In the genomic region with DNA sequence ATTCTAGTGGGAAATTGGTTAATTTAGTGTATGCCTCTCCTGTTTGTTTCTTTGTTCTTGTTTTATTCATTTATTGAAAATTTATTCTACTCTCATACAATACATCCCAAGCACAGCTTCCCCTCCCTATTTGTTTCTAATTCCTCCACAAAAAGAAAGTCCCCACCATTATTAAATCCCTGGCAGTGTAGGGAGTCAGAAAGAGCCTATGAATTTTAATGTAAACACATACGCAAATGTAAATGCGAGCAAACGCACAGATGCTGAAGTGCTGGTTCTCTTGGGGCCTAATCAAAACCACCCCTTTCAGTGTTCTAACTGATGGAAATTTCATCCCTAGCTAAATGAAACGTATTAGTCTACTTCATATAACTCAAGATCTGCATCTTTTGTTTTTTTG, we compare ENCODE assay signal across 27 mouse cellular contexts.
DNase-seq lines count a peak whose midpoint lies in the region; ATAC-seq lines count a peak whose summit lies in the region.
"Had no signal": no experiment of that assay in that cellular context is flagged by ENCODE, and none has a peak within 500 bp of the region (broad histone marks: within the 10 kb centered on the region; RNA-seq: fewer than 3 reads in every experiment).

No protein-coding gene starts in this region.

- 0 out of 2 replicates have a peak, but pooled peaks have one; percentile 26 for ATAC-seq in hindbrain, embryonic 12.5 days (ENCODE audit: low FRiP score)
- ATAC-seq in hindbrain, embryonic 16.5 days: no peak
- peak; percentile 56 for ATAC-seq in midbrain, embryonic 13.5 days
- ATAC-seq in midbrain, embryonic 15.5 days (replicated peaks): peak; percentile 45; the same call in 1 of the 2 replicates
- ATAC-seq: CD4-positive, CD25-positive, alpha-beta regulatory T cell, adult 4 months; forebrain, embryonic 16.5 days; inflammation-experienced regulatory T-cells, adult 6 months had no signal

- no peak for DNase-seq in midbrain, embryonic 10.5 days (ENCODE audit: low spot score)
- DNase-seq in lung, postnatal 10 days: no peak
- DNase-seq: adrenal gland, adult 2 months; adrenal gland, postnatal 14 days; cerebellum, adult 11-12 months; cerebellum, adult 8-10 months; cerebellum, postnatal 10 days; cerebellum, postnatal 36 days; embryo, embryonic 11 days; gastrocnemius, postnatal 10 days; gastrocnemius, postnatal 36 days; heart, adult 2 months; heart, postnatal 14 days; heart, postnatal 4 days had no signal

- H3K9me3 ChIP-seq in hindbrain, embryonic 12.5 days (replicated peaks): no peaks in the 10 kb centered on the region
- H3K9me3 ChIP-seq in hindbrain, embryonic 16.5 days (ENCODE audit: control insufficient read depth, low read length): no peaks in the 10 kb centered on the region
- no peaks in the 10 kb centered on the region for H3K9me3 ChIP-seq in midbrain, embryonic 13.5 days
- no peaks in the 10 kb centered on the region for H3K9me3 ChIP-seq in midbrain, embryonic 10.5 days (replicated peaks)
- H3K9me3 ChIP-seq in midbrain, embryonic 15.5 days: no peaks in the 10 kb centered on the region
- H3K9me3 ChIP-seq: embryonic facial prominence, embryonic 10.5 days; embryonic facial prominence, embryonic 13.5 days; heart, embryonic 10.5 days; heart, embryonic 13.5 days; hindbrain, embryonic 15.5 days had no signal

- no peak overlapping the region for H3K27ac ChIP-seq in hindbrain, embryonic 12.5 days
- H3K27ac ChIP-seq in hindbrain, embryonic 16.5 days (ENCODE audit: low read depth, low read length): no peak overlapping the region
- H3K27ac ChIP-seq in midbrain, embryonic 13.5 days: no peak overlapping the region
- H3K27ac ChIP-seq in midbrain, embryonic 10.5 days (replicated peaks): no peak overlapping the region
- H3K27ac ChIP-seq in midbrain, embryonic 15.5 days: no peak overlapping the region
- H3K27ac ChIP-seq: embryonic facial prominence, embryonic 10.5 days; embryonic facial prominence, embryonic 13.5 days; heart, adult 2 months; heart, embryonic 10.5 days; heart, embryonic 13.5 days; hindbrain, embryonic 15.5 days had no signal

- H3K9ac ChIP-seq in hindbrain, embryonic 12.5 days: no peak overlapping the region
- no peak overlapping the region for H3K9ac ChIP-seq in hindbrain, embryonic 16.5 days (ENCODE audit: low read depth, low read length)
- H3K9ac ChIP-seq in midbrain, embryonic 13.5 days (replicated peaks): no peak overlapping the region
- no peak overlapping the region for H3K9ac ChIP-seq in midbrain, embryonic 15.5 days
- H3K9ac ChIP-seq: embryonic facial prominence, embryonic 13.5 days; heart, embryonic 13.5 days; hindbrain, embryonic 15.5 days had no signal

- no peak overlapping the region for H3K4me2 ChIP-seq in hindbrain, embryonic 12.5 days (replicated peaks)
- no peak overlapping the region for H3K4me2 ChIP-seq in hindbrain, embryonic 16.5 days (ENCODE audit: low read length)
- H3K4me2 ChIP-seq in midbrain, embryonic 13.5 days (replicated peaks): no peak overlapping the region
- H3K4me2 ChIP-seq in midbrain, embryonic 15.5 days: no peak overlapping the region
- H3K4me2 ChIP-seq: embryonic facial prominence, embryonic 13.5 days; heart, embryonic 13.5 days; hindbrain, embryonic 15.5 days had no signal

- WGBS in hindbrain, embryonic 12.5 days: 57% methylated on average over 4 of the region's 4 CpGs
- 49% methylated on average over 4 of the region's 4 CpGs for WGBS in hindbrain, embryonic 16.5 days
- WGBS in midbrain, embryonic 13.5 days: 38% methylated on average over 4 of the region's 4 CpGs
- 82% methylated on average over 4 of the region's 4 CpGs for WGBS in midbrain, embryonic 10.5 days
- 27% methylated on average over 4 of the region's 4 CpGs for WGBS in midbrain, embryonic 15.5 days

- H3K27me3 ChIP-seq in hindbrain, embryonic 12.5 days: no peaks in the 10 kb centered on the region
- H3K27me3 ChIP-seq in hindbrain, embryonic 16.5 days (replicated peaks; ENCODE audit: control insufficient read depth, insufficient read depth, low read length): no peaks in the 10 kb centered on the region
- no peaks in the 10 kb centered on the region for H3K27me3 ChIP-seq in midbrain, embryonic 13.5 days
- no peaks in the 10 kb centered on the region for H3K27me3 ChIP-seq in midbrain, embryonic 10.5 days (ENCODE audit: low read depth, poor library complexity, severe bottlenecking)
- H3K27me3 ChIP-seq in midbrain, embryonic 15.5 days (replicated peaks): no peaks in the 10 kb centered on the region
- H3K27me3 ChIP-seq: embryonic facial prominence, embryonic 13.5 days; heart, embryonic 13.5 days; hindbrain, embryonic 15.5 days had no signal

- no peak overlapping the region for H3K4me3 ChIP-seq in hindbrain, embryonic 12.5 days
- no peak overlapping the region for H3K4me3 ChIP-seq in hindbrain, embryonic 16.5 days (ENCODE audit: low read length)
- H3K4me3 ChIP-seq in midbrain, embryonic 13.5 days (replicated peaks): no peak overlapping the region
- H3K4me3 ChIP-seq in midbrain, embryonic 10.5 days: no peak overlapping the region
- H3K4me3 ChIP-seq in midbrain, embryonic 15.5 days: no peak overlapping the region
- H3K4me3 ChIP-seq: embryonic facial prominence, embryonic 10.5 days; embryonic facial prominence, embryonic 13.5 days; erythroblast, embryonic 14.5 days; heart, adult 2 months; heart, embryonic 10.5 days; heart, embryonic 13.5 days; hindbrain, embryonic 15.5 days had no signal

- no peaks in the 10 kb centered on the region for H3K4me1 ChIP-seq in hindbrain, embryonic 12.5 days
- no peaks in the 10 kb centered on the region for H3K4me1 ChIP-seq in hindbrain, embryonic 16.5 days (ENCODE audit: control insufficient read depth, insufficient read depth, low read depth, low read length)
- no peaks in the 10 kb centered on the region for H3K4me1 ChIP-seq in midbrain, embryonic 13.5 days (replicated peaks)
- no peaks in the 10 kb centered on the region for H3K4me1 ChIP-seq in midbrain, embryonic 10.5 days
- no peaks in the 10 kb centered on the region for H3K4me1 ChIP-seq in midbrain, embryonic 15.5 days
- H3K4me1 ChIP-seq: embryonic facial prominence, embryonic 10.5 days; embryonic facial prominence, embryonic 13.5 days; heart, embryonic 10.5 days; hindbrain, embryonic 15.5 days had no signal

- H3K36me3 ChIP-seq in hindbrain, embryonic 12.5 days: no peaks in the 10 kb centered on the region
- no peaks in the 10 kb centered on the region for H3K36me3 ChIP-seq in hindbrain, embryonic 16.5 days (ENCODE audit: control insufficient read depth, insufficient read depth, low read length)
- H3K36me3 ChIP-seq in midbrain, embryonic 13.5 days: no peaks in the 10 kb centered on the region
- no peaks in the 10 kb centered on the region for H3K36me3 ChIP-seq in midbrain, embryonic 10.5 days
- H3K36me3 ChIP-seq in midbrain, embryonic 15.5 days (replicated peaks): no peaks in the 10 kb centered on the region
- H3K36me3 ChIP-seq: embryonic facial prominence, embryonic 10.5 days; embryonic facial prominence, embryonic 13.5 days; heart, embryonic 10.5 days; heart, embryonic 13.5 days; hindbrain, embryonic 15.5 days had no signal
